Mouse (Mus musculus) megakaryocyte-erythroid progenitor cell, adult 5 weeks (primary cell): Measurements from ENCODE around the gene Mboat2. TPM values are rescaled to one million over a fixed set of nuclear protein-coding genes. Genes with fewer than 3 reads are reported as not detected.

ENCODE experiments used
- polyA plus RNA-seq: library from polyadenylated mRNA; stranded (reverse); fragments of >175 nt; gene quantifications from 2 replicates; pipeline ENCODE4 v1.2.3, GENCODE M21; 2012

The Mboat2 gene
- 1.1 and 1.3 TPM in 2 replicates for polyA plus RNA-seq

GRCm38 (mm10) chr12:24830766-24831152, at the start of gene Mboat2:
Gene Mboat2, plus strand, starts transcription at chr12:24830879.

GRCm38 (mm10) chr12:24974446-24975114, 143.9 kb downstream of the Mboat2 start, which contains the start of gene Kidins220:
Gene Kidins220, plus strand, starts transcription at chr12:24974925.

Other genes starting within 250 kb of the Mboat2 start
- 78.3 and 90.3 TPM in 2 replicates for gene Klf11, start 179.6 kb upstream of the Mboat2 start, polyA plus RNA-seq
- not detected in 2 replicates for gene Cys1, start 149.1 kb upstream of the Mboat2 start, polyA plus RNA-seq
- 134 and 205 TPM in 2 replicates for gene Rrm2, start 122.6 kb upstream of the Mboat2 start, polyA plus RNA-seq
- 22.7 and 23.2 TPM in 2 replicates for gene Kidins220, start 144.0 kb downstream of the Mboat2 start, polyA plus RNA-seq